Mouse (Mus musculus) liver, embryonic 11.5 days (tissue): ENCODE results near the gene Cnot2. TPM values are rescaled to one million over a fixed set of nuclear protein-coding genes. Genes with fewer than 3 reads are reported as not detected.

Experiments
- ATAC-seq: fragments of 200-750 bp; cut with Nextera tagmentation; replicated peaks from 2 replicates; pipeline ENCODE4 v1.8.0; 2017; ENCODE audit warnings: moderate number of reproducible peaks, mild to moderate bottlenecking, moderate TSS enrichment, moderate library complexity; ENCODE audit not compliant: low FRiP score
- DNase-seq: peaks from one replicate; pipeline ENCODE4 v3.0.0-alpha.2; 2017; ENCODE audit warnings: low spot score
- H3K27ac ChIP-seq: fragments of 300-500 bp; sonication (generic); 2 replicates; pipeline ENCODE4 v1.5.1; 2014; ENCODE audit warnings: mild to moderate bottlenecking, low read depth, low read length, control low read depth
- H3K27me3 ChIP-seq: fragments of 300-500 bp; sonication (generic); replicated peaks from 2 replicates; pipeline ENCODE4 v1.6.1; 2014; ENCODE audit warnings: low read length, mixed read lengths; ENCODE audit not compliant: control insufficient read depth, insufficient read depth
- H3K36me3 ChIP-seq: fragments of 300-500 bp; sonication (generic); 2 replicates; pipeline ENCODE4 v1.6.1; 2014; ENCODE audit warnings: mild to moderate bottlenecking, low read length, moderate library complexity, mixed read lengths; ENCODE audit not compliant: control insufficient read depth, insufficient read depth
- H3K4me1 ChIP-seq: fragments of 300-500 bp; sonication (generic); replicated peaks from 2 replicates; pipeline ENCODE4 v1.6.1; 2014; ENCODE audit warnings: low read length, mixed read lengths; ENCODE audit not compliant: control insufficient read depth, insufficient read depth
- H3K4me2 ChIP-seq: fragments of 300-500 bp; sonication (generic); 2 replicates; pipeline ENCODE4 v1.6.1; 2014; ENCODE audit warnings: mild to moderate bottlenecking, control low read depth, moderate library complexity
- H3K4me3 ChIP-seq: fragments of 300-500 bp; sonication (generic); 2 replicates; pipeline ENCODE4 v1.5.1; 2014; ENCODE audit warnings: low read depth, low read length, control low read depth
- H3K9ac ChIP-seq: fragments of 300-500 bp; sonication (generic); 2 replicates; pipeline ENCODE4 v1.6.1; 2014; ENCODE audit warnings: low read depth, low read length, control low read depth
- H3K9me3 ChIP-seq: fragments of 300-500 bp; sonication (generic); 2 replicates; pipeline ENCODE4 v1.6.1; 2016; ENCODE audit warnings: low read length, inconsistent platforms, mixed read lengths; ENCODE audit not compliant: control insufficient read depth
- WGBS: fragments of 180-500 bp; shearing (Covaris S2); extraction: QIAGEN DNeasy Blood & Tissue Kit; methylation state at CpG from one replicate; pipeline ENCODE4 v1.1.7; 2014; 5-methylcytosine and 5-hydroxymethylcytosine counted together
- polyA plus RNA-seq: library from polyadenylated mRNA; unstranded; fragments of >200 nt; fragmentation: Nextera tagmentation; extraction: Ambion mirVana; gene quantifications from 2 replicates; pipeline ENCODE4 v1.2.1, GENCODE M21; 2014

Gene Cnot2
- polyA plus RNA-seq, 1 experiment from 2014 or later = 77.2 TPM

DNA sequence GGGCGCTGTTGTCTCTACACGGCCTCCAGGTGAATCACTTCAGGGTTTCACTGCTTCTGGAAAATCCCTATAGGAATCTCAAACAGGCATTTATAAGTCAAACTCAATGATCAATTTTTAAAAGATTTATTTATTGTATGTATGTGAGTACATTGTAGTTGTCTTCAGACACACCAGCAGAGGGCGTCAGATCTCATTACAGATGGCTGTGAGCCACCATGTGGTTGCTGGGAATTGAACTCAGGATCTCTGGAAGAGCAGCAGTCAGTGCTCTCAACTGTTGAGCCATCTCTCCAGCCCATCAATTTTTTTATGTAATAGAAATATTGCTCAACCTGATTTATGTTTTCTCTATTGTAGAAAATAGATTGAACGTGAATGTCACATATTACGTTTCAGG lies 100.3 kb downstream of the Cnot2 start:
- Histone ChIP-seq H3K4me2 (no peak overlapping the region), H3K27me3 (peaks cover 3% of the 10 kb centered on the region), H3K9ac (no peak overlapping the region), H3K4me1 (no peaks in the 10 kb centered on the region), H3K4me3 (no peak overlapping the region), H3K36me3 (peaks cover 8% of the 10 kb centered on the region; the same call in 1 of the 2 replicates), H3K27ac (no peak overlapping the region), H3K9me3 (0 out of 2 replicates have a peak, but pooled peaks cover 3% of the 10 kb centered on the region)
- ATAC-seq = no peak
- WGBS = 91% methylated on average over 5 of the region's 5 CpGs
- no peak for DNase-seq

DNA sequence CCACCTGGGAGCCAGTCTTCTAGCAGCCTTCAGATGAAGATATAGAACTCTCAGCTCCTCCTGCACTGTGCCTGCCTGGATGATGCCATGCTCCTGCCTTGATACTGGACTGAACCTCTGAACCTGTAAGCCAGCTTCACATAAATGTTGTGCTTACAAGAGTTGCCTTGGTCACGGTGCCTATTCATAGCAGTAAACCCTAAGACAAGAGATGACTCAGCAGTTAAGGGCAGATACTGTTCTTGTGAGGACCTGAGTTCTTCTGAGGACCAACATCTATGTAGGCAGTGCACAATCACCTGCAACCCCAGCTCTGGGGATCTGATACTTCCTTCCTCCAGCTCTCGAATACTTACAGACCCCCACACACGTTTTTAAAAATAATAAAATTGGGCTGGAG lies 104.8 kb downstream of the Cnot2 start:
- ATAC-seq (no peak), DNase-seq (no peak)
- H3K4me3 ChIP-seq = no peak overlapping the region
- peaks cover 46% of the 10 kb centered on the region for H3K27me3 ChIP-seq
- H3K27ac ChIP-seq = no peak overlapping the region
- no peaks in the 10 kb centered on the region for H3K36me3 ChIP-seq
- H3K4me2 ChIP-seq = no peak overlapping the region
- WGBS = 87% methylated on average over 3 of the region's 3 CpGs
- H3K4me1 ChIP-seq = peaks cover 5% of the 10 kb centered on the region; the same call in 1 of the 2 replicates
- no peak overlapping the region for H3K9ac ChIP-seq
- H3K9me3 ChIP-seq = 0 out of 2 replicates have a peak, but pooled peaks cover 3% of the 10 kb centered on the region

DNA sequence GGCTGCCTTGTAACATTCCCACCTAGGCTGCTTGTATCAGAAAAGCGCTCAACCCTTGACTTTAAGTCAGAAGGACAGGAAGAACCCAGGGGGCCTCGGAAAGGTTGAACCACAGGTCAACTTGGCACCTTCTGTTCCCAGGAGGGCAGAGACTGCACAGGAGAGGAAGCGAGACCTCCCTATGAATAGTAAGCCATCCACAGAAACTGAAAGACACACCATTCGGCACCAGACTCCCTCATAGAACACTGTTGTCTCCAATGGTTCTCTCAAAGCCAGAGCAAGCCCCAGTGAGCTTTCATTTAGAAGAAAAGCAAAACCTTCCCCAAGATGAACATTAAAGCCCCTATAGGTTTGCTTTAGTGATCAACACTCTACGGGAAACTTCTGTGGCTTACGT lies 105.6 kb downstream of the Cnot2 start:
- H3K4me3 ChIP-seq = no peak overlapping the region
- no peak for DNase-seq
- H3K36me3 ChIP-seq = no peaks in the 10 kb centered on the region
- WGBS = 63% methylated on average over 6 of the region's 6 CpGs
- peaks cover 48% of the 10 kb centered on the region for H3K27me3 ChIP-seq
- no peak overlapping the region for H3K9ac ChIP-seq
- H3K27ac ChIP-seq = no peak overlapping the region
- ATAC-seq = no peak
- no peak overlapping the region for H3K4me2 ChIP-seq
- peaks cover 5% of the 10 kb centered on the region; the same call in 1 of the 2 replicates for H3K4me1 ChIP-seq
- 0 out of 2 replicates have a peak, but pooled peaks cover 3% of the 10 kb centered on the region for H3K9me3 ChIP-seq

DNA sequence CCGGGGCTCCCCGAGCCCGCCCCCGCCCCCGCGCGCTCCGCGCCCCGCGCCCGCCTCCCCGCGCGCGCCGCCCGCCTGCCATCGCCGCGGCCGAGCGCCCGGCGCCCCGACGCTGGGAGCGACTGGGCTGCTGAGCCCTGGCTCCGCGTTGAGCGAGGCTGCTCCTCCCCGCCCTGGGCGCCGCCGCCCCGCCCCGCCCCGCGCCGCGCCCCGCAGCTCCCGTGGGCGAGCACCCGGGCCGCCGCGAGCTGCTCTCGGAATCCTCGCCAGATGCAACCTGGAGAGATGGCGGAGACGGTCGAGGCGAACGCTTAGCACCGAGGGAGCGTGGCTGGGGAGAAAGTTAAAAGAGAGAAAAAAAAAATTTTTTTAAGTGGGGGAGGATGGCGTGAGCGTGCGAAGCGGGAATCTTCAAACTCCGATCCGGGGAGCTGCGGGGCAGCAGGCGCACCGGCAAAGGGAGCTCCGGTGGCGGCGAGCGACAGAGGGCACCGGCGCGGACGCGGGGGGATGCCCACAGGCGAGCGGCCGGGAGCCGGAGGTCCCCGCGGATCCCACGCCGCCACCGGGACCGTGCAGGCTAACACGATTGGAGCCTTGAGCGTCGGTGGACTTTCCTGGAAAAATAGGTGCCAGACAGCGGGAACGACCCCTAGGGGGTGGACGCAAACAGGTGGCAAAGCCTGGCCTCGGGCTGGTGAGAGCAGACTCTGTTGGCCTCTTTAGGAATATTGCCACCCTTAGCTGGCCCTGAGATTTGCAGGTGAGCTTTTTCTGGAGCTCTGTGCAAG lies 107.4 kb downstream of the Cnot2 start, which contains the start of gene Kcnmb4:
Gene Kcnmb4 (minus strand): TSS at position 120 of the 791 bp plus-strand sequence.
- H3K9me3 ChIP-seq = 0 out of 2 replicates have a peak, but pooled peaks cover 3% of the 10 kb centered on the region
- H3K4me2 ChIP-seq = peak within 1 kb of the TSS; percentile 95
- H3K36me3 ChIP-seq = no peaks in the 10 kb centered on the region
- H3K4me3 ChIP-seq = peak within 1 kb of the TSS; percentile 66
- no peak within 1 kb of the TSS for H3K27ac ChIP-seq
- peaks cover 51% of the 10 kb centered on the region for H3K27me3 ChIP-seq
- WGBS = under 1% methylated on average over 68 of the region's 92 CpGs
- ATAC-seq (peak; percentile 67), DNase-seq (peak; percentile 37)
- peaks cover 5% of the 10 kb centered on the region; the same call in 1 of the 2 replicates for H3K4me1 ChIP-seq
- peak within 1 kb of the TSS; percentile 52 for H3K9ac ChIP-seq

DNA sequence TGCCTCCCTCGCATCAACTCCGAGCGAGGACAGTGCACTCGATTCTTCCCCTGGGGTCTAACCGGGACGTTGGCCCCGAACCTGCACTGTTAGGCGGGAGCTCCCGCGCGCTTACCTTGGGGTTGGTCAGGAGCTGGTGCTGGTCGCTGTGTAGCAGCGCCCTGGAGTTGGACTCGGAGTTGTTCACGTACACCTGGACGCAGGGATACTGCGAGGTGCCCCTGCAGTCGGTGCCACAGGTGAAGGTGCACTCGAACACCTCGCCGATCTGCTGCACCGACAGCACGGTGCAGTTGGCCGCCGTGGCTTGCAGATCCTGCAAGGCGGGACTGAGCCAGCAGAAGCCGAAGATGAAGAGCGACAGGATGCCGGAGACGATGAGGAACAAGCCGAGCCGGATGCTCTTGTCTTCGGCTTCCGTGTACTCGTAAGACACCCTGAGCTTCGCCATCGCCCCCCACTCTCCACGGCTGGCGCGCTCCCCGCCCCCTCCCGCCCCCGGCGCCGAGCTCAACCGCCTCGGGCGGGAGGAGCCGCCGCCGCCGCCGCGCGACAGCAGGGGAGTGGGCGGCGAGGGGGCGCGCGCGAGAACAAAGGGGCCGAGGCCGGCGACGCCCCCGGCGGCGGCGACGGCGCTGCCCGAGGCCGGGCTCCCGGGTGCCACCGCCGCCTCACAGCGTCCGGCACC lies 108.1 kb downstream of the Cnot2 start:
- ATAC-seq (peak; percentile 44), DNase-seq (peak; percentile 66)
- H3K36me3 ChIP-seq = no peaks in the 10 kb centered on the region
- H3K27ac ChIP-seq = no peak overlapping the region
- WGBS = under 1% methylated on average over 53 of the region's 78 CpGs
- peak overlapping the region; percentile 66 for H3K4me3 ChIP-seq
- H3K4me1 ChIP-seq = peaks cover 5% of the 10 kb centered on the region; the same call in 1 of the 2 replicates
- 0 out of 2 replicates have a peak, but pooled peaks cover 3% of the 10 kb centered on the region for H3K9me3 ChIP-seq
- peaks cover 51% of the 10 kb centered on the region for H3K27me3 ChIP-seq
- H3K9ac ChIP-seq = peak overlapping the region; percentile 52
- H3K4me2 ChIP-seq = peak overlapping the region; percentile 95

DNA sequence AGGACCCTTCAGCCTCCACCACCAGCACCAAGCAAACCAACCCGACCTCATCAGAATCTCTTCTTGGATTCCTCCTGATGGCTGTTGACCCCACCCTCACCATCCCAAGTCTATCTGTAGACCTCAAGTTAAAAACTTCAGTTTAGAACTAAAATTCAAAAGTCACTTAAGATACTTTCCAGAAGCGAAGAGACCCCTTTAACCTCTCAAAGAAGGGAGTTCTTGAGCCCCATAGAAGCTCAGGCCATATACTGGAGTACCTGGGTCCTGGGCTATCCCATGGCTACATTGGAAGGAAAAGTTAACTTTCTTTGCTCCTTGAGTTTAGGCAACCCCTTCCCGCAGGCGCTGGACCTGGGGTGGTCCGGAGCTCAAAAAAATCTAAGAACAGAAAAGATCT lies 108.7 kb downstream of the Cnot2 start:
- WGBS = 7% methylated on average over 5 of the region's 5 CpGs
- Histone ChIP-seq H3K4me3 (peak overlapping the region; percentile 66), H3K27me3 (peaks cover 51% of the 10 kb centered on the region), H3K36me3 (no peaks in the 10 kb centered on the region), H3K4me1 (peaks cover 5% of the 10 kb centered on the region; the same call in 1 of the 2 replicates), H3K9ac (no peak overlapping the region), H3K27ac (no peak overlapping the region), H3K4me2 (peak overlapping the region; percentile 95), H3K9me3 (0 out of 2 replicates have a peak, but pooled peaks cover 3% of the 10 kb centered on the region)
- ATAC-seq (no peak), DNase-seq (no peak)

DNA sequence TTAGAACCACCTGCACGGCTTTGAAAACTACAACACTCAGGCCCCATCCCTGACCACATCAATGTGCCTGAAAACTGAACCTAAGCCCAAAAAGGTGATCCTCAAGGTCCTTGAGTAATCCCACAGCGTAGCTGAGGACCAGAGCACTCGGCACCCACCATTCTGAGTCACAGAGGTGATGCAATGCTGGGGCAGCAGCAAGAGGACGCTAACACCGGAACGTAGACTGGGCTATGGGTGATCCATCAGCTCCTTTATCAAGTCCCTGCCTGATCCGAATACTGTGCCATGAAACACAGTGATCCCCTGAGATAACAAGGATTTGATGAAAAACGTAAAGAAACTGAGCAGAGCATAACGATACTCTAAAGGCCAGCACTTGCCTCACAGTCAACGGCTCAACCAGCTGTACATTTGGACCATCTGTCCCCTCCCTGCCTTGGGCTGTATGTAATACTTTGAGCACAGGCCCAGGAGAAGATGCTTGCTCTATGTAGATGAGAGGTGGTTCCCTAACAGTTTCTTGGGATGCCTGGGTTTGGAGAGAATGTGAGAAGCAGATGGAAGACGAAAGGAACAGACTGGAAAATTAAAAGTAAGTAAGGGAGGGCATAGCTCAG lies 110.9 kb downstream of the Cnot2 start:
- Histone ChIP-seq H3K36me3 (no peaks in the 10 kb centered on the region), H3K27ac (no peak overlapping the region), H3K4me1 (peaks cover 5% of the 10 kb centered on the region; the same call in 1 of the 2 replicates), H3K9ac (no peak overlapping the region), H3K4me2 (no peak overlapping the region), H3K9me3 (no peaks in the 10 kb centered on the region), H3K27me3 (peaks cover 43% of the 10 kb centered on the region), H3K4me3 (no peak overlapping the region)
- 83% methylated on average over 11 of the region's 11 CpGs for WGBS
- ATAC-seq (no peak), DNase-seq (no peak)

DNA sequence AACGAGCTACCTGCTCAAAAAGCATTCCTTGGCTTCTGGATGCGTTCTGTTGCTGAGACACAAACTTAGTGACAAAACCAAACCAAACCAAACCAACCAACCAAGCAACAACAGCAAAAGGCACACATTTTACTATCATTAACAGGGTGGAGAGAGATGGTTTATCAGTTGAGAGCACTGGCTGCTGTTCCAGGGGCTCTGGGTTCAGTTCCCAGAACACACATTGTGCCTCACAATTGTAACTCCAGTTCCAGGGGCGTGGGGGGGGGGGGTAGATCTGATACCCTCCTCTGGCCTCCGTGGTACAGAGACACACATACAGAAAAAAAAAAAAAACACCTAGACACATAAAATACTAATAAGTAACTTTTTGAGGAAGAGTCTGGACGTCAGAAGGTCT lies 113.2 kb downstream of the Cnot2 start:
- no peak overlapping the region for H3K4me3 ChIP-seq
- no peaks in the 10 kb centered on the region for H3K9me3 ChIP-seq
- 0 out of 2 replicates have a peak, but pooled peaks have one; percentile 12 for ATAC-seq
- no peak overlapping the region for H3K4me2 ChIP-seq
- H3K27ac ChIP-seq = no peak overlapping the region
- H3K36me3 ChIP-seq = no peaks in the 10 kb centered on the region
- peaks cover 4% of the 10 kb centered on the region; the same call in 1 of the 2 replicates for H3K4me1 ChIP-seq
- DNase-seq = no peak
- peaks cover 19% of the 10 kb centered on the region for H3K27me3 ChIP-seq
- WGBS = 66% methylated on average over 5 of the region's 5 CpGs
- H3K9ac ChIP-seq = no peak overlapping the region
